In genomic region chr10:81041458-81042175, GRCm38 (mm10) we compare ENCODE assay signal across 8 mouse cellular contexts. TPM values are rescaled to one million over a fixed set of nuclear protein-coding genes. Genes with fewer than 3 reads are reported as not detected.
DNase-seq lines count a peak whose midpoint lies in the region; ATAC-seq lines count a peak whose summit lies in the region.

No protein-coding gene starts in this region.

- H3K36me3 ChIP-seq in midbrain, embryonic 10.5 days, result peaks cover 43% of the 10 kb centered on the region
- peaks cover 42% of the 10 kb centered on the region for H3K36me3 ChIP-seq in midbrain, embryonic 13.5 days
- peaks cover 11% of the 10 kb centered on the region for H3K36me3 ChIP-seq in neural tube, embryonic 11.5 days (ENCODE audit: control insufficient read depth, insufficient read depth, low read length)

- H3K4me2 ChIP-seq in midbrain, embryonic 13.5 days (replicated peaks), result no peak overlapping the region
- H3K4me2 ChIP-seq in neural tube, embryonic 11.5 days (ENCODE audit: low read depth), result no peak overlapping the region

- H3K27me3 ChIP-seq in midbrain, embryonic 10.5 days (ENCODE audit: low read depth, poor library complexity, severe bottlenecking), result no peaks in the 10 kb centered on the region
- no peaks in the 10 kb centered on the region for H3K27me3 ChIP-seq in midbrain, embryonic 13.5 days
- H3K27me3 ChIP-seq in neural tube, embryonic 11.5 days (ENCODE audit: control insufficient read depth, insufficient read depth, low read length), result no peaks in the 10 kb centered on the region

- WGBS in midbrain, embryonic 10.5 days, result 39% methylated on average over 13 of the region's 13 CpGs
- WGBS in midbrain, embryonic 13.5 days, result 35% methylated on average over 13 of the region's 13 CpGs
- 34% methylated on average over 13 of the region's 13 CpGs for WGBS in neural tube, embryonic 11.5 days

- ATAC-seq in midbrain, embryonic 13.5 days, result no peak
- ATAC-seq in neural tube, embryonic 11.5 days (ENCODE audit: insufficient read depth, low FRiP score, low TSS enrichment), result no peak

- intact Hi-C loops in left cerebral cortex, postnatal 4 days (cut with DNase I), result no loop called here

- no peaks in the 10 kb centered on the region for H3K9me3 ChIP-seq in midbrain, embryonic 10.5 days (replicated peaks)
- H3K9me3 ChIP-seq in midbrain, embryonic 13.5 days, result no peaks in the 10 kb centered on the region
- H3K9me3 ChIP-seq in neural tube, embryonic 11.5 days (ENCODE audit: control insufficient read depth, low read length), result no peaks in the 10 kb centered on the region

- DNase-seq in midbrain, embryonic 10.5 days (ENCODE audit: low spot score), result peak; percentile 72
- peak; percentile 89 for DNase-seq in NIH3T3 (ENCODE audit: low read depth)
- DNase-seq in cerebellum, postnatal 4 days (ENCODE audit: low spot score in 2 of 2), result peak; percentile 56 to 79
- DNase-seq in heart, postnatal 4 days, result peak; percentile 81
- DNase-seq in left cerebral cortex, postnatal 4 days, result peak; percentile 77
- DNase-seq in neural tube, embryonic 11.5 days (ENCODE audit: low spot score), result peak; percentile 80
- peak; percentile 88 for DNase-seq in thymus, postnatal 4 days

- 0 out of 2 replicates have a peak overlapping the region, but pooled peaks have one; percentile 1 for H3K4me3 ChIP-seq in midbrain, embryonic 10.5 days
- no peak overlapping the region for H3K4me3 ChIP-seq in midbrain, embryonic 13.5 days (replicated peaks)
- no peak overlapping the region for H3K4me3 ChIP-seq in neural tube, embryonic 11.5 days (ENCODE audit: low read depth, low read length)

- H3K9ac ChIP-seq in midbrain, embryonic 13.5 days (replicated peaks), result no peak overlapping the region
- H3K9ac ChIP-seq in neural tube, embryonic 11.5 days (ENCODE audit: low read length), result no peak overlapping the region

- peaks cover 13% of the 10 kb centered on the region for H3K4me1 ChIP-seq in midbrain, embryonic 10.5 days
- peaks cover 7% of the 10 kb centered on the region for H3K4me1 ChIP-seq in midbrain, embryonic 13.5 days (replicated peaks)
- H3K4me1 ChIP-seq in neural tube, embryonic 11.5 days (ENCODE audit: control insufficient read depth, insufficient read depth, low read length), result no peaks in the 10 kb centered on the region

- H3K27ac ChIP-seq in midbrain, embryonic 10.5 days (replicated peaks), result no peak overlapping the region
- H3K27ac ChIP-seq in midbrain, embryonic 13.5 days, result no peak overlapping the region
- H3K27ac ChIP-seq in neural tube, embryonic 11.5 days (ENCODE audit: low read depth, low read length), result no peak overlapping the region

RNA-seq across cellular contexts. Expression of gene Slc39a3, which starts 4.4 kb away (rescaled TPM):
- 17.4 and 26.6 TPM in 2 replicates for polyA plus RNA-seq in midbrain, embryonic 10.5 days (2016; fragmentation: Nextera tagmentation; extraction: Ambion mirVana)
- 43.5 and 45.7 TPM in 2 replicates for polyA plus RNA-seq in midbrain, embryonic 13.5 days (2015; fragmentation: Nextera tagmentation; extraction: Ambion mirVana)
- 1 to 10 TPM; 7.6 to 7.8 TPM for total RNA-seq in heart, postnatal 4 days (2021)
- total RNA-seq in left cerebral cortex, postnatal 4 days (2021), result 10 to 100 TPM; 57.8 to 59.8 TPM
- polyA plus RNA-seq in neural tube, embryonic 11.5 days (2014; fragmentation: Nextera tagmentation; extraction: Ambion mirVana), result 13.3 and 14.5 TPM in 2 replicates

RNA-seq across cellular contexts. Expression of gene Diras1, which starts 16.2 kb away (rescaled TPM):
- 3.0 and 6.4 TPM in 2 replicates for polyA plus RNA-seq in midbrain, embryonic 10.5 days (2016; fragmentation: Nextera tagmentation; extraction: Ambion mirVana)
- 30.9 and 34.3 TPM in 2 replicates for polyA plus RNA-seq in midbrain, embryonic 13.5 days (2015; fragmentation: Nextera tagmentation; extraction: Ambion mirVana)
- total RNA-seq in heart, postnatal 4 days (2021), result not detected
- total RNA-seq in left cerebral cortex, postnatal 4 days (2021), result 100 to 1,000 TPM; 104 to 111 TPM
- 4.2 and 4.7 TPM in 2 replicates for polyA plus RNA-seq in neural tube, embryonic 11.5 days (2014; fragmentation: Nextera tagmentation; extraction: Ambion mirVana)

RNA-seq across cellular contexts. Expression of gene Sgta, which starts 18.4 kb away (rescaled TPM):
- polyA plus RNA-seq in midbrain, embryonic 10.5 days (2016; fragmentation: Nextera tagmentation; extraction: Ambion mirVana), result 289 and 314 TPM in 2 replicates
- polyA plus RNA-seq in midbrain, embryonic 13.5 days (2015; fragmentation: Nextera tagmentation; extraction: Ambion mirVana), result 316 and 322 TPM in 2 replicates
- total RNA-seq in heart, postnatal 4 days (2021), result 100 to 1,000 TPM; 102 to 103 TPM
- total RNA-seq in left cerebral cortex, postnatal 4 days (2021), result 100 to 1,000 TPM; 193 to 199 TPM
- 248 and 262 TPM in 2 replicates for polyA plus RNA-seq in neural tube, embryonic 11.5 days (2014; fragmentation: Nextera tagmentation; extraction: Ambion mirVana)

RNA-seq across cellular contexts. Expression of gene Gng7, which starts 26.9 kb away (rescaled TPM):
- 6.0 and 8.4 TPM in 2 replicates for polyA plus RNA-seq in midbrain, embryonic 10.5 days (2016; fragmentation: Nextera tagmentation; extraction: Ambion mirVana)
- polyA plus RNA-seq in midbrain, embryonic 13.5 days (2015; fragmentation: Nextera tagmentation; extraction: Ambion mirVana), result 10.4 and 10.9 TPM in 2 replicates
- under 1 TPM; 0.38 to 0.47 TPM for total RNA-seq in heart, postnatal 4 days (2021)
- total RNA-seq in left cerebral cortex, postnatal 4 days (2021), result 100 to 1,000 TPM in 1 of 2 experiments, 10 to 100 TPM in 1; 96.7 to 106 TPM
- polyA plus RNA-seq in neural tube, embryonic 11.5 days (2014; fragmentation: Nextera tagmentation; extraction: Ambion mirVana), result 8.1 and 9.4 TPM in 2 replicates

RNA-seq across cellular contexts. Expression of gene Thop1, which starts 28.2 kb away (rescaled TPM):
- polyA plus RNA-seq in midbrain, embryonic 10.5 days (2016; fragmentation: Nextera tagmentation; extraction: Ambion mirVana), result 87.1 and 107 TPM in 2 replicates
- polyA plus RNA-seq in midbrain, embryonic 13.5 days (2015; fragmentation: Nextera tagmentation; extraction: Ambion mirVana), result 44.9 and 48.5 TPM in 2 replicates
- 10 to 100 TPM; 14.5 to 15.5 TPM for total RNA-seq in heart, postnatal 4 days (2021)
- total RNA-seq in left cerebral cortex, postnatal 4 days (2021), result 10 to 100 TPM; 53.6 to 56.5 TPM
- 63.9 and 65.8 TPM in 2 replicates for polyA plus RNA-seq in neural tube, embryonic 11.5 days (2014; fragmentation: Nextera tagmentation; extraction: Ambion mirVana)
